Mouse (Mus musculus) neural tube, embryonic 14.5 days (tissue): ENCODE measurements around the gene Akap6. TPM values are rescaled to one million over a fixed set of nuclear protein-coding genes. Genes with fewer than 3 reads are reported as not detected.

Experiments used
- ATAC-seq: fragments of 200-750 bp; cut with Nextera tagmentation; 2 replicates; pipeline ENCODE4 v1.8.0; 2017; ENCODE audit warnings: low read depth, mild to moderate bottlenecking, moderate TSS enrichment, moderate library complexity
- H3K27ac ChIP-seq: fragments of 300-500 bp; sonication (generic); 2 replicates; pipeline ENCODE4 v1.5.1; 2014; ENCODE audit warnings: low read depth, mild to moderate bottlenecking, control low read depth, low read length, moderate library complexity, mixed read lengths
- H3K27me3 ChIP-seq: fragments of 300-500 bp; sonication (generic); 2 replicates; pipeline ENCODE4 v1.6.1; 2014; ENCODE audit warnings: low read length; ENCODE audit not compliant: control insufficient read depth, insufficient read depth
- H3K36me3 ChIP-seq: fragments of 300-500 bp; sonication (generic); 2 replicates; pipeline ENCODE4 v1.6.1; 2014; ENCODE audit warnings: low read length, mixed read lengths; ENCODE audit not compliant: control insufficient read depth, insufficient read depth
- H3K4me1 ChIP-seq: fragments of 300-500 bp; sonication (generic); 2 replicates; pipeline ENCODE4 v1.6.1; 2014; ENCODE audit warnings: low read length; ENCODE audit not compliant: control insufficient read depth, insufficient read depth
- H3K4me2 ChIP-seq: fragments of 300-500 bp; sonication (generic); 2 replicates; pipeline ENCODE4 v1.6.1; 2014; ENCODE audit warnings: mild to moderate bottlenecking, low read depth, low read length, control low read depth
- H3K4me3 ChIP-seq: fragments of 300-500 bp; sonication (generic); 2 replicates; pipeline ENCODE4 v1.5.1; 2014; ENCODE audit warnings: low read depth, low read length, control low read depth, mixed read lengths
- H3K9ac ChIP-seq: fragments of 300-500 bp; sonication (generic); replicated peaks from 2 replicates; pipeline ENCODE4 v1.6.1; 2014; ENCODE audit warnings: low read depth, mild to moderate bottlenecking, control low read depth, low read length, mixed read lengths
- H3K9me3 ChIP-seq: fragments of 300-500 bp; sonication (generic); 2 replicates; pipeline ENCODE4 v1.6.1; 2016; ENCODE audit warnings: low read length; ENCODE audit not compliant: control insufficient read depth
- WGBS: fragments of 180-500 bp; shearing (Covaris S2); extraction: QIAGEN DNeasy Blood & Tissue Kit; methylation state at CpG from one replicate; pipeline ENCODE4 v1.1.7; 2014; 5-methylcytosine and 5-hydroxymethylcytosine counted together
- polyA plus RNA-seq: library from polyadenylated mRNA; unstranded; fragments of >200 nt; fragmentation: Nextera tagmentation; extraction: Ambion mirVana; gene quantifications from 2 replicates; pipeline ENCODE4 v1.2.1, GENCODE M21; 2014

Akap6 gene
- polyA plus RNA-seq, 1 experiment from 2014 or later: 44.0 TPM

DNA sequence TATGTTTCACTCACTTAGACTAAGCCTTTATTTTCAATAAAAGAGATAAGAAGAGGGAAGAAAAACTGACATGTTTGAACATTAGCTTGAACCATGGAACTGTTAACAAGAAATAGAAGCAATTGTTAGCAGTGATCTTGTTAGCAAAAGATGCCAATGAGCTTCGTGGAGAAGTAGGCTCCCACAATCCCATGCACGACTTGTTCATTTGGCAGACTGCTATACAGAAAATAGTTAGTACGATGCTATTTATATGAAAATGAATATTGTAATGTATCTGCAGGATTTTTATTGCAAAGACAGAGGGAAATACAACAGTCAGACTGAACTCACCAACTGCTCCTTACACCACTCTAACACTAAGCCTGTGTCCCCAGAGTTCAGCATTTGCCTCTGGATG lies 162.7 kb downstream of the Akap6 start:
- Histone ChIP-seq H3K36me3 (no peaks in the 10 kb centered on the region), H3K4me3 (no peak overlapping the region), H3K9me3 (peaks cover 4% of the 10 kb centered on the region; the same call in 1 of the 2 replicates), H3K27ac (no peak overlapping the region), H3K9ac (no peak overlapping the region), H3K4me2 (no peak overlapping the region), H3K27me3 (no peaks in the 10 kb centered on the region), H3K4me1 (no peaks in the 10 kb centered on the region)
- ATAC-seq: no peak
- WGBS: 85% methylated on average over 3 of the region's 3 CpGs

GRCm38 (mm10) chr12:52868000-52868624 lies 168.9 kb downstream of the Akap6 start:
- no peak for ATAC-seq

DNA sequence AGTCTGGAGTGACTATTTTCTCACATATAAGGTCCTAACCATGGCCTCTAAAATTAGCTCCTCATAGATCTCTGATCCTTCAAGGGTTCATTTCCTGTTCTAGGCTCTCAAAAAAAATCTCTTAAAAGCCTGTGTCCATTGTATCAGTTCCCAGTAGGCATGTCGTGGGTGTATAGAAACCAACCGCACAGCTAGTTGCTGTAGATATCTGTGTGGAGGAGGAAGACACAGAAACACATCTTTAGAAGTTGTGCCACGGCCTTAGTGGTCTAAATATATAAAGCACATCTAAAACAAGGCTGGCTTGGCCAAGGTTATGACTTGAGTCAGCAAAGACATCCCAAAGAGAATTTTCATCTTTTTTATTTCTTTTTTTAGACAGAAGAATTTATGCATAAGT lies 172.4 kb downstream of the Akap6 start:
- H3K9me3 ChIP-seq: no peaks in the 10 kb centered on the region
- H3K27me3 ChIP-seq: no peaks in the 10 kb centered on the region
- H3K4me2 ChIP-seq: no peak overlapping the region
- H3K4me1 ChIP-seq: no peaks in the 10 kb centered on the region; the same call in 1 of the 2 replicates
- 82% methylated on average over 3 of the region's 3 CpGs for WGBS
- no peaks in the 10 kb centered on the region for H3K36me3 ChIP-seq
- no peak for ATAC-seq
- H3K9ac ChIP-seq: no peak overlapping the region
- no peak overlapping the region for H3K27ac ChIP-seq
- H3K4me3 ChIP-seq: no peak overlapping the region

More at GRCm38 (mm10) chr12:52868000-52868624, 168.9 kb downstream of the Akap6 start:
- 29% methylated on average over 8 of the region's 8 CpGs for WGBS
- no peaks in the 10 kb centered on the region for H3K4me1 ChIP-seq
- no peak overlapping the region for H3K4me3 ChIP-seq
- no peaks in the 10 kb centered on the region for H3K36me3 ChIP-seq
- H3K27me3 ChIP-seq: no peaks in the 10 kb centered on the region
- H3K9ac ChIP-seq: no peak overlapping the region
- no peak overlapping the region for H3K4me2 ChIP-seq
- H3K9me3 ChIP-seq: peaks cover 4% of the 10 kb centered on the region; the same call in 1 of the 2 replicates
- no peak overlapping the region for H3K27ac ChIP-seq

- ATAC-seq: no peak
- Histone ChIP-seq H3K27me3 (no peaks in the 10 kb centered on the region), H3K4me3 (no peak overlapping the region), H3K27ac (no peak overlapping the region), H3K9ac (no peak overlapping the region), H3K36me3 (no peaks in the 10 kb centered on the region), H3K4me1 (no peaks in the 10 kb centered on the region; the same call in 1 of the 2 replicates), H3K9me3 (no peaks in the 10 kb centered on the region), H3K4me2 (no peak overlapping the region)
- 85% methylated on average over 9 of the region's 9 CpGs for WGBS
Measured at GRCm38 (mm10) chr12:52874332-52874923, 175.2 kb downstream of the Akap6 start.

DNA sequence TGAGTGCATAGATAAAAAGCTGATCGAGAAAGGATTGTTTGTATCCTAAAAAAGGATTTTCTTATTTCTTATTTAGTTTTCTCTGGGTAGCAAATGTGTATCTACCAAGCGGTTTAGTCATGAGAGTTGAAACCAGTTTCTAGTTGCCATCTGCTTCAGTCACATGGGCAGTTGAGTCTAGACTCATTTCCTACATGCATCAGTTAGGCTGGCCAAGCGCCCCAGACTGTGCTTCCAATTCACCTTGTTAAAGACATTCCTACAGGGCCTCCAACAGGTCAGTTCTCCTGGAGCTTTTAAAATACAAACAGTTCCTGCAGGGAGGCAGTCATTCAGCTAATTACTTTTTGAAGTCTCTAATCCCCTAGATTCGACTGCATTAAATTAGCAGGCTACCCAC lies 176.9 kb downstream of the Akap6 start:
- 54% methylated on average over 4 of the region's 4 CpGs for WGBS
- no peak for ATAC-seq
- Histone ChIP-seq H3K4me1 (no peaks in the 10 kb centered on the region; the same call in 1 of the 2 replicates), H3K9me3 (no peaks in the 10 kb centered on the region), H3K4me3 (no peak overlapping the region), H3K9ac (no peak overlapping the region), H3K4me2 (no peak overlapping the region), H3K27ac (no peak overlapping the region), H3K27me3 (no peaks in the 10 kb centered on the region), H3K36me3 (0 out of 2 replicates have a peak, but pooled peaks cover 4% of the 10 kb centered on the region)

- Histone ChIP-seq H3K4me2 (no peak overlapping the region), H3K36me3 (0 out of 2 replicates have a peak, but pooled peaks cover 4% of the 10 kb centered on the region), H3K4me1 (no peaks in the 10 kb centered on the region; the same call in 1 of the 2 replicates), H3K4me3 (no peak overlapping the region), H3K27me3 (no peaks in the 10 kb centered on the region), H3K27ac (no peak overlapping the region), H3K9ac (no peak overlapping the region), H3K9me3 (no peaks in the 10 kb centered on the region)
- no peak for ATAC-seq
- 83% methylated on average over 8 of the region's 8 CpGs for WGBS
Measured at GRCm38 (mm10) chr12:52876978-52877769, 178.0 kb downstream of the Akap6 start.

DNA sequence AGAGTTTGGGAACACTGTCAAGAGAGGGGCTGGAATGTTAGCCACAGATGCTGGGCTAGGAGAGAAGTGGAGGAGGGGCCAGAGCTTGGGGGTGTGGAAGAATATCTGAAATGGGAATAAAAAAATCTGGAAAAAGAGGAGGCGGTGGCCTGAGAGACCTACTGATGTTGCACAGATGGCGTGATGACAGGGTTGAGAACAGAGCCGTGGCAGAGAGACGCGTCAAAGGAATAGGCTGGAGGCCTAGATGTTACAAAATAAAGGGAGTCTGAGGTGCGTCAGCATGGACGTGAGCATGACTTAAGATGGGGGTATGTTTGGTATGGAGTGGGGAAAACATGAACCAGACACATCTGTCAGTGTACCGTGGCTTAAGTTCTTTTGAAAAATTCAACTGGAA lies 180.1 kb downstream of the Akap6 start:
- no peak for ATAC-seq
- Histone ChIP-seq H3K27ac (no peak overlapping the region), H3K4me1 (no peaks in the 10 kb centered on the region; the same call in 1 of the 2 replicates), H3K9ac (no peak overlapping the region), H3K4me2 (no peak overlapping the region), H3K27me3 (no peaks in the 10 kb centered on the region), H3K4me3 (no peak overlapping the region), H3K9me3 (no peaks in the 10 kb centered on the region), H3K36me3 (0 out of 2 replicates have a peak, but pooled peaks cover 4% of the 10 kb centered on the region)
- WGBS: 91% methylated on average over 8 of the region's 8 CpGs

- H3K9ac ChIP-seq: no peak overlapping the region
- H3K27me3 ChIP-seq: no peaks in the 10 kb centered on the region
- no peak overlapping the region for H3K4me3 ChIP-seq
- no peaks in the 10 kb centered on the region for H3K9me3 ChIP-seq
- H3K4me2 ChIP-seq: no peak overlapping the region
- peaks cover 6% of the 10 kb centered on the region; the same call in 1 of the 2 replicates for H3K4me1 ChIP-seq
- 70% methylated on average over 7 of the region's 7 CpGs for WGBS
- no peak for ATAC-seq
- H3K27ac ChIP-seq: 0 out of 2 replicates have a peak overlapping the region, but pooled peaks have one; percentile 36
- H3K36me3 ChIP-seq: 0 out of 2 replicates have a peak, but pooled peaks cover 7% of the 10 kb centered on the region
Measured at GRCm38 (mm10) chr12:52892519-52892918, 193.3 kb downstream of the Akap6 start.
